Mouse (Mus musculus) myocyte (in vitro differentiated cells): ENCODE data around the gene Dcaf15.

Experiments
- POLR2A ChIP-seq: IDR thresholded peaks from one replicate; pipeline ENCODE4 v1.6.1; 2011; ENCODE audit warnings: low read depth, mild to moderate bottlenecking, control low read depth, moderate library complexity; ENCODE audit not compliant: insufficient read length
- TCF3 ChIP-seq: IDR thresholded peaks from one replicate; pipeline ENCODE4 v1.6.1; 2011; ENCODE audit warnings: low read depth, control low read depth; ENCODE audit not compliant: insufficient read length
- USF1 ChIP-seq: IDR thresholded peaks from one replicate; pipeline ENCODE4 v1.6.1; 2011; ENCODE audit warnings: low read depth, mild to moderate bottlenecking, control low read depth, moderate library complexity

DNA sequence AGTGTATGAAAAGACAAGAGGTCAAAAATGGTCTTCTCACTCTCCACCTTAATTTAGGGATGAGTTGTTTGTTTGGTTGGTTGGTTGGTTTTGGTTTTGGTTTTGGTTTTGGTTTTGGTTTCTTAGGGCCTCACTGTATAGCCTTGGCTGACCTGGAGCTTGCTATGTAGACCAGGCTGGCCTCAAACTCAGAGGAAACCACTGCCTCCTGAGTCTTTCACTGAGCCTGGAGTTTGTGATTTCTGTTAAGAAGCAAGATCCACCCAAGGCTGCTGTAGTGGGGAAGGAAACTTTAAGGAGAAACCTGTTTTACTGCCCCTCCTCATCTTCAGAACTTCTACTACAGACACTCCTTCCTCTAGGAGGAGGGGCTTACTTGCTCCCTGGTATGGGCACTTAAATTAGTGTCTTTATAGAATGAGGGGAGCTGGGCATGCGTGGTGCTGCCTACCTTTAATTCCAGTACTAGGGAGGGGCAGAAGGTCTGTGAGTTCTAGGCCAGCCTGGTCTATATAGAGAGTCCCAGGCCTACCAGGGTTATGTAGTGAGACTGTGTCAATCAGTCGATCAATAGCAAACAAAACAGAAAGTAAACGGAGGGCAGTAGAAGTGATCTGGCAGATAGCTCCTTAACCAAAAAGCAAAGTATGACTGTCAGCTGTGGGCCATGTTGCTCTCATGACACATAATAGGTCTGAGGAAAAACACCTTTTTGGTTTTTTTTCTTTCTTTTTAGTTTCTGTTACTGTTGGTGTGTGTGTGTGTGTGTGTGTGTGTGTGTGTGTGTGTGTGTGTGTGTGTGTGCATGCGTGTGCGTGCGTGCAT, 1.9 kb upstream of the Dcaf15 start:
- TF ChIP-seq POLR2A = no peak
- no peak for TF ChIP-seq USF1
- TF ChIP-seq TCF3 = no peak
